Mouse (Mus musculus): Measurements from ENCODE around the gene Uvrag.

- TF ChIP-seq GATA1 (IDR thresholded peaks at IDR 0.05; ENCODE audit: borderline replicate concordance, low read length) (no peak), FLI1 (IDR thresholded peaks at IDR 0.05; ENCODE audit: low read length) (no peak)
Measured at GRCm38 (mm10) chr7:98893144-98893543, 247.8 kb downstream of the Uvrag start.
